Mouse (Mus musculus) cerebellum, adult 2 months (tissue): ENCODE measurements around the gene Shcbp1l.

Experiments
- CTCF ChIP-seq: fragments of 200-500 bp; IDR thresholded peaks from 2 replicates; pipeline ENCODE4 v1.5.1; 2011; ENCODE audit warnings: low read depth, mild to moderate bottlenecking, control low read depth, low read length, moderate library complexity, borderline replicate concordance; ENCODE audit not compliant: insufficient read depth
- POLR2A ChIP-seq: fragments of 200-500 bp; IDR thresholded peaks from 2 replicates; pipeline ENCODE4 v1.6.1; 2011; ENCODE audit warnings: low read length, control low read depth, borderline replicate concordance; ENCODE audit not compliant: insufficient read depth

DNA sequence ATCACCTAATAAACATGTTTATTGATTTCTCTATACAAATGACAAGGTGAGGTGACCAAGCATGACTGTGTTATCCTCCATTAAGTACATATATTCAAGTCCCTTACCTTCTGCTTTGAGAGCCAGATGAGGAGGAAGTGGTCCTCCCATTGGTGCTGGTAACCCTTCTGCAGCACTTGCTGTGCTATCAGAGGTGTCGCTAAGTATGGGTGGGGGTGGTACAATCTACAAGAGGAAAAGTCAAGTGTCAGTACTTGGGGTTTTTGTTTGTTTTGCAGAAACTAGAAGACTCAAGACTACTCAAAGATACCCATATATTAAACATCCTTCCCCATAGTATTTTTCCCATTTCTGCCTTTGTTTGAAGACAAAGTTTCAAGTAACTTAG lies 56.1 kb downstream of the Shcbp1l start:
- TF ChIP-seq CTCF (no peak), POLR2A (no peak)
